Mouse (Mus musculus) midbrain, embryonic 16.5 days (tissue): ENCODE measurements around the gene Xpnpep3. TPM values are rescaled to one million over a fixed set of nuclear protein-coding genes. Genes with fewer than 3 reads are reported as not detected.
"Not testable (repeated sequence)": the region's sequence is repeated elsewhere in the genome, so short reads cannot be mapped to it uniquely, and the experiment has no call there.

ENCODE experiments used
- ATAC-seq: fragments of 200-750 bp; cut with Nextera tagmentation; 2 replicates; pipeline ENCODE4 v1.8.0; 2017; ENCODE audit warnings: moderate TSS enrichment
- H3K27ac ChIP-seq: fragments of 300-500 bp; sonication (generic); 2 replicates; pipeline ENCODE4 v1.5.1; 2014; ENCODE audit warnings: mild to moderate bottlenecking, low read length, mixed read lengths
- H3K27me3 ChIP-seq: fragments of 300-500 bp; sonication (generic); 2 replicates; pipeline ENCODE4 v1.6.1; 2014; ENCODE audit warnings: low read depth, low read length, mixed read lengths; ENCODE audit not compliant: control insufficient read depth, insufficient read depth
- H3K36me3 ChIP-seq: fragments of 300-500 bp; sonication (generic); 2 replicates; pipeline ENCODE4 v1.6.1; 2014; ENCODE audit warnings: mild to moderate bottlenecking, low read length, moderate library complexity, mixed read lengths; ENCODE audit not compliant: control insufficient read depth, insufficient read depth
- H3K4me1 ChIP-seq: fragments of 300-500 bp; sonication (generic); 2 replicates; pipeline ENCODE4 v1.6.1; 2014; ENCODE audit warnings: mild to moderate bottlenecking, low read length, mixed read lengths; ENCODE audit not compliant: control insufficient read depth, insufficient read depth
- H3K4me2 ChIP-seq: fragments of 300-500 bp; sonication (generic); 2 replicates; pipeline ENCODE4 v1.6.1; 2014; ENCODE audit warnings: mild to moderate bottlenecking, low read length, mixed read lengths
- H3K4me3 ChIP-seq: fragments of 300-500 bp; sonication (generic); 2 replicates; pipeline ENCODE4 v1.5.1; 2014; ENCODE audit warnings: low read depth, mild to moderate bottlenecking, low read length, moderate library complexity, mixed read lengths
- H3K9ac ChIP-seq: fragments of 300-500 bp; sonication (generic); 2 replicates; pipeline ENCODE4 v1.6.1; 2014; ENCODE audit warnings: low read depth, low read length, mixed read lengths
- H3K9me3 ChIP-seq: fragments of 300-500 bp; sonication (generic); replicated peaks from 2 replicates; pipeline ENCODE4 v1.6.1; 2014; ENCODE audit warnings: mild to moderate bottlenecking, low read length, mixed read lengths; ENCODE audit not compliant: control insufficient read depth, poor library complexity, severe bottlenecking
- WGBS: fragments of 180-500 bp; shearing (Covaris S2); extraction: QIAGEN DNeasy Blood & Tissue Kit; methylation state at CpG from one replicate; pipeline ENCODE4 v1.1.7; 2014; 5-methylcytosine and 5-hydroxymethylcytosine counted together
- polyA plus RNA-seq: library from polyadenylated mRNA; unstranded; fragments of >200 nt; fragmentation: Nextera tagmentation; extraction: Ambion mirVana; gene quantifications from 2 replicates; pipeline ENCODE4 v1.2.1, GENCODE M21; 2015

Gene Xpnpep3
- polyA plus RNA-seq, 1 experiment from 2014 or later: 9.6 TPM

GRCm38 (mm10) chr15:81386327-81386726 lies 13.6 kb upstream of the Xpnpep3 start:
- Histone ChIP-seq H3K27me3 (no peaks in the 10 kb centered on the region), H3K36me3 (peaks cover 36% of the 10 kb centered on the region), H3K9me3 (no peaks in the 10 kb centered on the region), H3K4me3 (no peak overlapping the region), H3K27ac (no peak overlapping the region), H3K4me2 (no peak overlapping the region), H3K4me1 (no peaks in the 10 kb centered on the region), H3K9ac (no peak overlapping the region)
- no peak for ATAC-seq
- WGBS: over 99% methylated on average over 5 of the region's 5 CpGs

GRCm38 (mm10) chr15:81392997-81393396 lies 6.9 kb upstream of the Xpnpep3 start:
- no peak overlapping the region for H3K4me2 ChIP-seq
- H3K27me3 ChIP-seq: no peaks in the 10 kb centered on the region
- no peak overlapping the region for H3K9ac ChIP-seq
- peaks cover 11% of the 10 kb centered on the region; the same call in 1 of the 2 replicates for H3K36me3 ChIP-seq
- no peaks in the 10 kb centered on the region for H3K9me3 ChIP-seq
- no peak overlapping the region for H3K4me3 ChIP-seq
- H3K4me1 ChIP-seq: peaks cover 7% of the 10 kb centered on the region
- no peak for ATAC-seq
- H3K27ac ChIP-seq: no peak overlapping the region

- WGBS: 88% methylated on average over 8 of the region's 8 CpGs
- no peak overlapping the region for H3K4me3 ChIP-seq
- no peak overlapping the region for H3K4me2 ChIP-seq
- H3K9ac ChIP-seq: no peak overlapping the region
- no peaks in the 10 kb centered on the region for H3K9me3 ChIP-seq
- peaks cover 8% of the 10 kb centered on the region; the same call in 1 of the 2 replicates for H3K36me3 ChIP-seq
- no peak for ATAC-seq
- peaks cover 13% of the 10 kb centered on the region for H3K4me1 ChIP-seq
- H3K27me3 ChIP-seq: no peaks in the 10 kb centered on the region
- no peak overlapping the region for H3K27ac ChIP-seq
Measured at GRCm38 (mm10) chr15:81394211-81394915, 5.6 kb upstream of the Xpnpep3 start.

GRCm38 (mm10) chr15:81398189-81398588 lies 1.7 kb upstream of the Xpnpep3 start:
- peak overlapping the region; percentile 99 for H3K4me3 ChIP-seq
- H3K36me3 ChIP-seq: no peaks in the 10 kb centered on the region
- H3K9ac ChIP-seq: no peak overlapping the region
- no peak for ATAC-seq
- H3K9me3 ChIP-seq: no peaks in the 10 kb centered on the region
- peak overlapping the region; percentile 79 for H3K4me2 ChIP-seq
- H3K27ac ChIP-seq: no peak overlapping the region
- peaks cover 24% of the 10 kb centered on the region for H3K4me1 ChIP-seq
- no peaks in the 10 kb centered on the region for H3K27me3 ChIP-seq

GRCm38 (mm10) chr15:81399297-81399637 lies 671 bp upstream of the Xpnpep3 start:
- Histone ChIP-seq H3K9me3 (no peaks in the 10 kb centered on the region), H3K9ac (peak overlapping the region; percentile 87), H3K27ac (peak overlapping the region; percentile 98), H3K4me1 (peaks cover 24% of the 10 kb centered on the region), H3K36me3 (no peaks in the 10 kb centered on the region), H3K4me3 (peak overlapping the region; percentile 99), H3K27me3 (no peaks in the 10 kb centered on the region), H3K4me2 (peak overlapping the region; percentile 79)
- WGBS: 0% methylated on average over 21 of the region's 21 CpGs
- ATAC-seq: no peak; the same call in 1 of the 2 replicates

- Histone ChIP-seq H3K27ac (no peak overlapping the region), H3K4me3 (no peak overlapping the region), H3K4me1 (peaks cover 11% of the 10 kb centered on the region), H3K36me3 (no peaks in the 10 kb centered on the region), H3K4me2 (no peak overlapping the region), H3K9me3 (no peaks in the 10 kb centered on the region), H3K27me3 (no peaks in the 10 kb centered on the region), H3K9ac (no peak overlapping the region)
- WGBS: 75% methylated on average over 3 of the region's 3 CpGs
- ATAC-seq: no peak
Measured at GRCm38 (mm10) chr15:81405008-81405407, 5.1 kb downstream of the Xpnpep3 start.

GRCm38 (mm10) chr15:81408199-81408598 lies 8.3 kb downstream of the Xpnpep3 start, which contains the start of gene Dnajb7:
Gene Dnajb7 (minus strand): TSS chr15:81408299.
- H3K36me3 ChIP-seq: no peaks in the 10 kb centered on the region

GRCm38 (mm10) chr15:81416763-81417310 lies 16.9 kb downstream of the Xpnpep3 start:
- H3K27me3 ChIP-seq, H3K36me3 ChIP-seq, H3K27ac ChIP-seq, ATAC-seq, H3K9me3 ChIP-seq, H3K4me1 ChIP-seq: not testable (repeated sequence)
- Histone ChIP-seq H3K9ac (0 out of 2 replicates have a peak overlapping the region, but pooled peaks have one; percentile 34), H3K4me2 (peak overlapping the region; percentile 45), H3K4me3 (peak overlapping the region; percentile 6; the same call in 1 of the 2 replicates)
- WGBS: 6% methylated on average over 22 of the region's 22 CpGs

More at GRCm38 (mm10) chr15:81408199-81408598, 8.3 kb downstream of the Xpnpep3 start, which contains the start of gene Dnajb7:
- no peak for ATAC-seq
- H3K4me1 ChIP-seq: no peaks in the 10 kb centered on the region
- no peak within 1 kb of the TSS for H3K9ac ChIP-seq
- H3K27me3 ChIP-seq: no peaks in the 10 kb centered on the region
- H3K27ac ChIP-seq: no peak within 1 kb of the TSS
- 94% methylated on average over 1 of the region's 1 CpGs for WGBS
- H3K4me3 ChIP-seq: no peak within 1 kb of the TSS
- H3K9me3 ChIP-seq: no peaks in the 10 kb centered on the region
- H3K4me2 ChIP-seq: no peak within 1 kb of the TSS

- ATAC-seq: no peak
- 91% methylated on average over 4 of the region's 4 CpGs for WGBS
- Histone ChIP-seq H3K36me3 (no peaks in the 10 kb centered on the region), H3K4me2 (no peak overlapping the region), H3K9ac (no peak overlapping the region), H3K27ac (no peak overlapping the region), H3K9me3 (no peaks in the 10 kb centered on the region), H3K4me1 (no peaks in the 10 kb centered on the region), H3K4me3 (no peak overlapping the region), H3K27me3 (no peaks in the 10 kb centered on the region)
Measured at GRCm38 (mm10) chr15:81418065-81418464, 18.1 kb downstream of the Xpnpep3 start.
